Mouse (Mus musculus): ENCODE results near the gene Npas2.

- TF ChIP-seq CTCF (IDR thresholded peaks at IDR 0.05; ENCODE audit: insufficient read depth, low read depth, low read length) (no peak), POLR2A (IDR thresholded peaks at IDR 0.05; ENCODE audit: insufficient read depth, low read depth, low read length) (no peak)
Observed at GRCm38 (mm10) chr1:39156778-39157177, 36.8 kb upstream of the Npas2 start.
